Mouse (Mus musculus): ENCODE results near the gene Fsd1.

Gene Fsd1

DNA sequence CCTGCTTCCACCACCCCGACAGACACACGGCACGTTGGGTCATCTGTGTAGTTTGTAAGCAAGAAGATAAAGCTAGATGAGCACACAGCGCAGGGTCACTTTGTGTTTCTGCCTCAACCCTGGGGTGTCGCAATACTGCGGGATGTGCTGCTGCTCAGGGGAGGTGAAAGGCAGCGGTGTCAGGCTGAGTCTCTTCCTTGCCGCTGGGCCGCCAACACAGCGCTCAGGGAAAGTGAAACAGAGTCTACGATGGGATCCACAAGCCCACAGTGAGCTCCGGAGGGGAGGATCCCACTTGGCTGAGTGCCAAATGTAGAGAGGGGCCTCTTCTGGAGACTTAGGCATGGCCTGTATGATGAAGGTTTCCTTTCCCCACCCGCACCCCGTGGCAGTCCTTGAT lies 23.1 kb upstream of the Fsd1 start:
- DNase-seq (ENCODE audit: low spot score) = no peak

DNA sequence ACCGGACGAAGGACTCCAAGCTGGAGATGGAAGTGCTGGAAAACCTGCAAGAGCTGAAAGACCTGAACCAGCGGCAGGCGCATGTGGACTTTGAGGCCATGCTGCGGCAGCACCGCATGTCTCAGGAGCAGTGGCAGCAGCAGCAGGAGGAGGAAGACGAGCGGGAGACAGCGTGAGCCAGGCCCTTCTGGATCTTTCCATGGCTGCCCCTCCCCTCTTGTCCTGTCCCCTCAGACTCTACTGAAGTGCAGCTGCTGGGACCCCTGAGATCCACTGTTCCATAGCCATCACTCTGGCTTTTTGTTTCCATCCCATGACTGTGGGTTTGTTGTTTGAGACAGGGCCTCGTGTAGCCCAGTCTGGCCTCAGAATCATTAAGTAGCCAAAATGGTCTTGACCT lies 21.8 kb upstream of the Fsd1 start:
- no peak for DNase-seq (ENCODE audit: low spot score)

DNA sequence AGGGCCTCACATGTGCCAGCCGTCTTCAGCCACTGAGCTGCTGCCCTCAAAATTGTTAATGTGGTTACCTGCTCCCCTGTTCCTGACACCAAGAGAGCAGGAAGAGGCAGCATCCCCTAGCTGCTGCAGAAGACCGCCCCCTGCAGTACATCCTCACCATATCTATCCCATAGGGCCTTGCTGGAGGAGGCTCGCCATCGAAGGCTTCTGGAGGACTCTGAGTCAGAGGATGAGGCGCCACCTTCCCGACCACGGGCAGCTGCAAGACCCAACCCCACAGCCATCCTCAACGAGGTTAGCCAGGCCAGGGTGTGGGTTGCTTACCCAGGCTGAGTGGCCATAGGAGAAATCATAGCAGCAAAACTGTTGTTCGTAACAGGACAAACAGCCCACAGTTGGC lies 21.3 kb upstream of the Fsd1 start:
- DNase-seq (ENCODE audit: low spot score) = no peak

DNA sequence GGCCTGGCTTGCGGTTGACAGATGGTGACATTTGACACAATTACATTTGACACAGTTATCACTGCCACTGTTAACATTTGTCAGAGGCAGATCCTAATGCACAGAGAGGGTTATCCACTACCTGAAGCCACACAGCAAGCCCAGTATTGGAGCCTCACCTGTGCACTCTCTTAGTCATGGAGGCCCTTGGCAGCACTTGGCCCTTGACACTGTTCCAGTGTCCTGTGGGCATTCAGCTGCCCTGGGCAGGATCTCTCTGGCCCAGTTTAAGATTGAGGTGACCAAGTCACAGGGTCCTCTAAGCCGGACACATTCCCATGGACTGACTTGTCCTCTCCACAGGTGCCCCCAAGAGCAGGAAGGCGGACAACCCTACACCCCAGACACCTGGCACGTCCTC lies 19.1 kb upstream of the Fsd1 start:
- DNase-seq (ENCODE audit: low spot score) = no peak

DNA sequence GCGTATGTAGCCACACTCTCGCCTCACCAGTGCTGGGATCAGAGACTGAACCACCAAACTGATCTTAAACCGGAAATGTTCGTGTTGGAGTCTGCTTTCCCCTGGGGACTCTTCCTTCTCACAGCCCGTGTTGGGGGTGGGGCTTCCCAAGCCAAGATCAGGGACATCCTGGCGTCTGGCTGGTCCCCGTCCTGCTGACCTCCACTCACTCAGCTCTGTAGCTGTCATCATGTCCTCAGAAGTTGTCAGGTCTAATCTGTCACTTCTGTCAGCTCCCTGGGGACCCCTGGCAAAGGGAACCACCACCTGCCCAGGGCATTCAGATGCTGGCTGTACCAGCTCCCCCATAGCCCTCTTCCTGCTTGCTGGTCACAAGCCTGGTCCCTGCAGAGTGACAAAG lies 18.1 kb upstream of the Fsd1 start:
- no peak for DNase-seq (ENCODE audit: low spot score)

DNA sequence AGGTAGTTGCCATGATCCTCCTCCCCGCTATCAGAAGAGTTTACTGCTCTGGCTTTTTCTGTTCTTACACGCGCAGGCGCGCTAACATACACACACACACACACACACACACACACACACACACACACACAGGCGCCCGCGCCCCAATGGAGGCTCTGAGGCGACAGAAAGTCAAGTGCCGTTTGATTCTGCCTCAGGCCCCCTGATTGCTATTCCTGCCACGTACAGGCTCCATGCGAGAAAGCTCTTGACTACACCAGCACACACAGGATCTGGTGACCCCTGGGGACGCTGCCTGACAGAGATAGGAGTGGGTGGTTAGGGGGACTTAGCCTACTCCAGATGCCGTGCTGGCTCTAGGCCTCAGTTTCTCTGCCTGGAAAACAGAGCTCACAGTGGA lies 16.7 kb upstream of the Fsd1 start:
- DNase-seq (ENCODE audit: low spot score) = no peak

DNA sequence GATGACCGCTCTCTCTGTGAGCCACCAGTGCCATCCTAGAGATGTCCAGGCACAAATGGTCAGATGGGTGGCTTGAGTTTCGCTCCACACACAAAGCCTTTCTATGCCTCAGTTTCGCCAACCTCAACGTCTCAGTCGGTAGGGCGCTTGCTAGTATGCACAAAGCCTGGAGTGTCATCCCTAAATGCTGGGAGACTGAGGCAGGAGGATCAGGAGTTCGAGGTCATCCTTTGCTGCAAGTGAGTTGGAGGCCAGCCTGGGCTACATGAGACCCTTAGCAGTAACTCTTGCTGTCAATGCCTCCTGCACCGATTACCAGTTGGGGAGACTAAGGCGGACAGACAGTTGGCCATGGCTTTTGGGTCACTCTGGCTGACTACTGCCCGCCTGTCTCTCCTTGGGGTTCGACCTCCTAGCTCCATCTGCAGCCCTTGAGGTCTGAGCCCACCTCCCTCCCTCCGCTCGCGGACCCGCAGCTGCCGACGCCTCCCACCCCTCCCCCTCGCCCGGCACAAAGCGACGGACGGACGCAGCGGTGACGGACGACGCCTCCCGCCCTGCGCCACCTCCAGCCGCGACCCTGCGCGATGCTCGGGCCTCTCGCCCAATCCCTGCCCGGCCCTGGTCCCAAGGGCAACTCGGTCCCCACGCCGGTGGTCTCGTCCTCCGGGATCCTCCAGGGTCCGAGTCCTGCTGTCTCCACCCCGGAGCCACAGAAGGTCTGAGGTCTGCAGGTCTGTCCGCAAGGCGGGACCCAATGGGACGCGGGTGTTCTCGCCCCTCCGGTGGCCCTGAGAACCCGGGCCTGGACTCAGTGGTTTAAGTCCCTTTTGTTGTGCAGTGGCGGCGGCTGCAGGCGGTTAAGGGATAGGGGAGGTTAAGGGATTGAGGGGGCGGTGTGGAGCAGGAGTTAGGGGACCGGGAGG lies 16.1 kb upstream of the Fsd1 start, which contains the start of gene Shd:
Gene Shd (plus strand): TSS at position 502 of the 926 bp plus-strand sequence.
- no peak for DNase-seq (ENCODE audit: low spot score)

DNA sequence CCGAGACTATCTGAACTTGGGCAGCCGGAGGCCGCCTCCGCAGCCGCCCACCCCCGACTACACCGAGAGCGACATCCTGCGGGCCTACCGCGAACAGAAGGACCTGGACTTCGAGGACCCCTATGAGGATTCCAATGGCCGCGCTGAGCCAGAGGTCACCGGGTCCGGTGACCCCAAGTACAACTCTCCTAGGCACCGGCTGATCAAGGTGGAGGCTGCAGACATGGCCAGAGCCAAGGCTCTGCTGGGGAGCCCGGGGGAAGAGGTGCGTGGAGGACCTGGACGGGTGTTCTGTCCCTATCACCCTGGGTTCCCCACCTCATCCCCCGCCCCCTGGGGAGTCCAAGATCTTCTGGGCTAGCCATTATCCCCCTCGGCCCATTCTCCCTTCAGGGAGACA lies 14.9 kb upstream of the Fsd1 start:
- no peak for DNase-seq (ENCODE audit: low spot score)

DNA sequence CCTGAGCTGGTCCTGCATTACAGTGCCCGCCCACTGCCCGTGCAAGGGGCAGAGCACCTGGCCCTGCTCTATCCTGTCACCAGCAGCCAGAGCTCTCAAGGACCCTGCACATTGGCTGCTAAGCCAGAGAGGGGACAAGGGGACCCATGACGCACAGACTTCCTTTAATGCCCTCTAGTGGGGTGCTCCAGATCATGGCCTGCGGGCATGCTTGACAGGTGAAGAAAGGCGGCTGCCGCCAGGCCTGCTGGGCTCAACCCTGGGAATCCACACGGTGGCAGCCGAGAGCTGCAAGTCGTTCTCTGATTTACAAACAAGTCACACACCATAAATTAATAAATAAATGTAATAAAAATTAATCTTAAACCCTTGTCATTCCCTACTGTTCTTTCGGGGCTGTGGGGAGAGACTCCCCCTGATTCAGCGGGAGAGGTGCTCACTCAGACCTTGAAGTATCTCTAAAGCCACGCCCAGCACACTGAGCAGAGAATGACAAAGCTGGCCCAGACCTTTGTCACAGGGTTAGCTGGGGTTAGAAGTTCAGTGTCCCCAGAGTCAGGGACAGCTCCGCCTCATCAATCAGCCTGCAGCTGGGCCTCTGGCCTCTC lies 9.9 kb upstream of the Fsd1 start:
- peak; percentile 52 for DNase-seq (ENCODE audit: low spot score)

DNA sequence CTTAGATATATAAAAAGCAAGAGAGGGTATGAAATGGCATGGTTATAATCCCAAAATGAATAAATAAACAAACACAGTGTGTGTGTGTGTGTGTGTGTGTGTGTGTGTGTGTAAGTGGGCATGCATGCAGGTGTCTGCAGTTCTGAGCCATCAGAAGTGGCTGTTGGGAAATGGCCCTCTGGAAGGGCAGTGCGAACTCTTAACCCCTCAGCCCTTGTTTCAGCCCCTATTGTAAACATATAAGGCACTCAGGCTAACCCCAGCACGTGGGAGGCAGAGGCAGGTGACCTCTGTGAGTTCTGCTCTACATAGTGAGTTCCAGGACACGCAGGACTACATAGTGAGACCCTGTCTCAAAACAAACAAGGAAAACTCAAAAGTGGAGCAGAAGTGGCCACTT lies 9.0 kb upstream of the Fsd1 start:
- DNase-seq (ENCODE audit: low spot score) = no peak

DNA sequence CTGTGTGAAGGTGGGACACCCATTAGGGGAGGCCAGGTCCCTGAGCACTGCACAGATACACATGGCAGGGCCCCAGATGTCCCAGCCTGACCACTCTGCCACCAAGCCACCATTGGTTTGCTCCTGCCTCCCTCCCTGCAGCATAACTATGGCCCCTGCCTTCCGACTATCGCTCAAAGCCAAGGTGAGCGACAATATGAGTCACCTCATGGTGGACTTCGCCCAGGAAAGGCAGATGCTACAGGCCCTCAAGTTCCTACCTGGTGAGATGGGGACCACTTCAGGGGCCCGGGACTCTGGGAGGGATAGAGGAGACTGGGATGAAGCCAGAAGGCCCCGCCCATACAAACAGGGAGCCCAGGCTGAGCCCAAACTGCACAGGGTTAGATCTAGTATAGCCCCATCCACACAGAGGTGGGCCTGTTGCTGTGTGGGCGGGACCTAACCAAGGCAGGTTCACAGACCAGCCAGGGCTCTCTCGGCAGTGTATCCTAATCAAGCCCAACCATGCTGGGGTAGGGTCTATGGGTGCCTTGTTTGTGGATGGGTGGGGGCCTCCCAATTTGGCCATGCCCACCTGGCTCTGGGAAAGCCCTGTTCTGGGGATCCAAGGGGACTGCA lies 4.1 kb downstream of the Fsd1 start:
- DNase-seq (ENCODE audit: low spot score) = no peak

DNA sequence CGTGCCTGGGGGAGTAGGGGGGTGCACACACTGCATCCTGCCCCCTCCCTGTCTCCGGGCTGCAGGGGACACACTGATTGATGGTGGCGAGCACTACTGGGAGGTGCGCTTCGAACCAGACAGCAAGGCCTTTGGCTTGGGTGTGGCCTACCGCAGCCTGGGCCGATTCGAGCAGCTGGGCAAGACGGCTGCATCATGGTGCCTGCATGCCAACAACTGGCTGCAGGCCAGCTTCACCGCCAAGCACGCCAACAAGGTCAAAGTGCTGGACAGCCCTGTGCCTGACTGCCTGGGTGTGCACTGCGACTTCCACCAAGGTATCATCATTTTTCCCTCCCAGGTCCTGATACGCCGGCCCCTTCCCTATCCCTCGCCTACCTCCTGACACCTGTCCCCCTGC lies 9.7 kb downstream of the Fsd1 start:
- no peak for DNase-seq (ENCODE audit: low spot score)

DNA sequence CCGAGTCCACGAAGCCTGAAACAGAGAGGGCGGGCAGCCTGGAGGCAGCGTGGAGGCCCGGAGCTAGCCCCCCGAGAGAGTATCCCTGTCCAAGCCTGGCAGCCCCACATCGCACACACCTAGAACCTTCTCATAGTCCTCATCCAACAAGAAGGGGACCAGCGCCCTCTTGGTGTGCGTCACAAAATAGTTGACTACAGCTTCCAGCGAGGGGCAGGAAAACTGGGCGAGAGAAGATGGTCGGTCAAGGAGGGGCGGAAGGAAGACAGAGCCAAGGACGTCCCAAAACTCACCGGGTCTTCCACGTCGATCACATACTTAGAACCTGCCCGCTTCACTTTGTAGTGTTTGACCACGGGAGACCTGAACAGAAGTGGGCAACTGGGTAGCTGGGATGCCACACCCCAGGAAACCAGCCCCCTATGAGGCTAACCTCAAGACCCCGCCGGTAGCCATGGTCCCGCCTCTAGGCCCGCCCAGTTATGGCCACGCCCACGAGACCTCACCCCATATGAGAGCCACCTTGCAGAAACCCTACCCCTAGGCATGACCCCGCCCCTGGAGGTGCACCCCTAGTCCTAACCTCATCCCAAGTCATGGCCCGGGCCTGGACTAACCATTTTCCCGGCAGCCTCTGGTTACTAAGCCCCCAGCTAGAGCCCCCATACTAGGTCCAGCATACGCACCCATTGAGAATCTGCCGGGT lies 13.6 kb downstream of the Fsd1 start:
- no peak for DNase-seq (ENCODE audit: low spot score)

DNA sequence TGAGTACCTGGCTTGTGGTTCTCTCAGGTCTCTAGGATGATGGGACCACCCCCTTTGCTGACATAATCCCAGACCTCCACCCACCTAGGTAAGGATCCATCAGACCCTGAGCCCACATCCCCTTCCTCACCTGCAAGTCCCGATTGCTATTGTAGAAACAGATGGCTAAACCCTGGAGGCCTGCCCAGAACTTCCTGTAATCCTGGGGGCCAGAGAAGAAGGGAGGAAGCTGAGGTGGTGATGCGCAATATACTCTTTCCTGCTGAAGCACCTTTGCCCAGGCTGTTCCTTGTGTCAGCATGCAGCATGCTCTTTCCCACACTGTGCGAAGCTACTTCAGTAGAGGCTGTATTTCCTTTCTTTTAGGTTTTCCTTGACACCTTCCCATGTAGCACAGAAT lies 16.7 kb downstream of the Fsd1 start:
- no peak for DNase-seq (ENCODE audit: low spot score)

DNA sequence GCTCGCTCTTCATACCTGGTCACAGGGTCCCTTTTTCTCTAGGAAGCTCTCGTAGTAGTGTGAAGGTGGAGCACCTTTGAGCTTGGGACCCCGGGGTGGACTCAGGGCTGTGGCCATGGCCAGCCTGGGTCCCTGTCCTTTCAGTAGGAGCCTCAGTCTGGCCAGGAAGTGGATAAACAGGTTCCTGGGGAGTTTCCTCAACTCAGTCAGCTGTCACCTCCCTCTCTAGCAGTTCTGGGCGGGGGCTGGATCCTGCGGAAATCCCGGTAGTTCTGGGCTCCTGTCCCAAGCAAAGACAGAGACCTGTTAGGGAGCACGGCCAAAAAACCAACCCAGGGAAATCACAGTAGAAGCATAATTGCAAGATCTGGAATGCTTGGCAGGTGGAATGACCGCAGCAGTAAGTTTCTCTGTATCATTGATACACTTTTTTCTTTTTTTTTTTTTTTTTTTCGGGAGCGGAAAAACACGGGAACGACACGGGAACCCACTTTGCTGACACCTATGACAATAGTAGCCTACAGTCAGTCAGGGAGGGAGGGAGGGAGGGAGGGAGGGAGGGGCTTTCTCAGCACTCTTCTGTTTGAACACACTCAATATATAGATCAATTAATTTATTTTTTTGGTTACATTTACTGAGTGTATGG lies 19.2 kb downstream of the Fsd1 start, which contains the start of the genes Stap2 and Mpnd:
Gene Stap2 (minus strand): TSS at position 170 of the 647 bp plus-strand sequence.
Gene Mpnd (plus strand): TSS at position 297 of the 647 bp plus-strand sequence.
- no peak for DNase-seq (ENCODE audit: low spot score)

DNA sequence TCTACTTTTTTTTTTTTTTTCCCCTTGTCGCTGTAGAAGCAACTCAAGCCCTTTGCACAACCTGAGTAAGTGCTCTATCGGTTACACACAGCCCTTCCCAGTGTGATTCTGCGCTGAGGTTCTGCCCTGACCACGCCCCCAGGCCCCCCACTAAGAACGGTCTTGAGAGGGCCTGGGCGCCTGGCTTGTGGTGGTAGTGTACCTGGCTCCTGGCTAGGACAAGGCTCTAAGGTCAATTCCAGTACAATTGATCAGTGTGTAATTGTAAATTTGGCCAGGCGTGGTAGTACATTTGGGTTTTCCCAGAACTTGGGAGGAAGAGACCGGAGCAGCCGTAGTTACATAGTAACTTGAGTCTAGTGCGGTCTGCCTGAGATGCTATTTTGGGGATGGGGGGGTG lies 20.6 kb downstream of the Fsd1 start:
- no peak for DNase-seq (ENCODE audit: low spot score)

DNA sequence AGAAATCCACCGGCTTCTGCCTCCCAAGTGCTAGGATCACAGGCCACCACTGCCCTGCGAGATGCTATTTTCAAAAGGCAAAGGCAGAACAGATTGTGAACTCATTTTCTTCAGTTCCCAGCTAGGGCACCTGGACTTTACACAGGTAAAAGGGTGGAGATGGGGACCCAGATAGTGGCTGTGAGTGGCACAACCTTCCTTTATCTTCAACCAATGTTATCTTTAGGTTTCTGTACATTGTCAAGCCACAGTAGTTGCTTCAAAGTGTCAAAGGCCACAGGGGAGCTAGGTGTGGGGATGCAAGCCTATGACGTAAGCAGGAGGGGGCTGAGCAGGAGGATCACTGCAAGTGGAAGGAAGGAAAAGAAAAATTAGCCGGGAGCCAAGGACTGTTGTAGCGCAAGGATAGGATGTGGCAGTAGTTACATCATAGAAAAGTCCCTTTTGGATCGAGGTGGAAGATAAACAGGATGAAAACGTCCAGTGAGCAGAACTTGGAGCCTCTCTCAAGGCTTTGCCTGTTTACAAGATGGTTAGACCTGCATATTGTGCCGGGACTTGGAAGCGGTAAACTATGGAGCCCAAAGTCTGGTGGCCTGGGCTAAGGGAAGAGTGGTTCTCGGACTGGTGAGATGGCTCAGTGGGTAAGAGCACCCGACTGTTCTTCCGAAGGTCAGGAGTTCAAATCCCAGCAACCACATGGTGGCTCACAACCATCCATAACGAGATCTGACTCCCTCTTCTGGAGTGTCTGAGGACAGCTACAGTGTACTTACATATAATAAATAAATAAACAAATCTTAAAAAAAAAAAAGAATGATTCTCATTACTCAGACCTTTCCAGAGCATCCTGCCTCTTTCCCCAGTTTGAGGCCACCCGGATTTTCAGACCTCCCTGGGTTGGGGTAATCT lies 21.4 kb downstream of the Fsd1 start:
- no peak for DNase-seq (ENCODE audit: low spot score)

DNA sequence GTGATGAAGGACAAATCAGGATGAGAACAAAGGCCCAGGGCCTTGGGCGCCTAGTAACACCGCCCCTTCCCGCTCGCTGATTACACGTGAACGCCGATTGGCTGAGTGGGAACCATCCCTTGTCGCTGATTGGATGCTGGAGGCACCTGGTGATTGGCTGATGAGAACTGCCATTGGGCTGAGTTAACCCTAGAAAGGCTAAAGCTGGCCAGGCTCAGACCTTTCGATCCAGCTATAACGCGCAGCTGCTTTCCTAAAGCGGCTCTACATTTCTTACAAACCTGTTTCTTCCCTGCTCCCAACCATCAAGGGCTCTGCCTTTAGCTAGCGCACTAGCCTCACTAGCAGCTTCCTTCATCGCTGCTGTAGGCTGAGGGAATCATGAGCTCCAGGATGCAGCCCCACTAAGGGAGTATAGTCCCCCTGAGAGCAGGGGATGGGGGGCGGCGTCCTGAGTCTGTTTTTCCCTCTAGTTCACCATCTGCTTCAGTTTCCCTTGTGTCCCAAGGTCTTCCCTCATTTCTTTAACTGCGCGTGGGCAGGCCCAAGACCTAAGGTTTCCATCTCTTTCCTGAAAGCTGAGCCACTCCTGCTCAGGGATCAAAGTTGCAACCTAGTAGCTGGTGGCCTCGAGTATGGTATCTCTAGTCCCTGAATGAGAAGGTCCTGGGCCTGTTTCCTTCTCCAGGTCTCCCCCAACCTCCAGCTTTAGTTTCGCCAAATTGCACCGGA lies 22.2 kb downstream of the Fsd1 start:
- DNase-seq (ENCODE audit: low spot score) = peak; percentile 88

DNA sequence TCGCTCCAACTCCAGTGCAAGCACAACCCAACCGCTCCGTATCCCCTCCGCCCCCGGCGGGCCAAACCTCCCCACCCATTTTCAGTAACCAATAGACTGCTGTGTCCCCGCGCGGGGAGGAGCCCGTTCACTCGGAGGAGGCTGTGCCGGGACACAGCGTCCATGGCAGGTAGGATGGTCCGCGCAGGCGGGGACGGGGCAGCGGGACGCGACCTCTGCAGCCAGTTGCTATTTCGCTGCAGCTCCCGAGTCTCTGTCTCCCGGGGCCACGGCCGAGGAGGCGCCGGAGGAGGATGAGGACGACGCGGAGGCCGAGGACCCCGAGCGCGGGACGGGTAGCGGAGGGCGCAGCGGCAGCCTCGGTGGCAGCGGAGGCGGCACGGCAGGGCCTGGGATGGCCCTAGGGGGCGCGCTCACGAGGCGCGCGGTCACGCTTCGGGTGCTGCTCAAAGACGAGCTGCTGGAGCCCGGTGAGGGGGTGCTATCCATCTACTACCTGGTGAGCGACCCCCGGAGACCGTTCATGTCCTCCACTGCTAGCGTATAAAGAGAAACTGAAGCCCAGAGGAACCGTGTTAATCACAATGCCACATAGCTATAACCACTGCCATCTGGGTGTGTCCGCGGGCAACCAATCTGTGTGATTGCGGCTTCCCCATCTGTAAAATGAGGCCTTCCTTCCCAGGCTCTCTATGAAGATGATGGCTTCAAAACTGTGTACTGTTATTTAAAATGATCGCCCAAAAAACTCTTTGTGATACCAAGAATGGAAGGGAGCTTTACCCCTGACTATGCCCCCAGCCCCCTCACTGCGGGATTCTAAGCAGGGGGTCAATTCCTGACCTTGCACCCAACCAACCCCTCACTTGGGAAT lies 23.0 kb downstream of the Fsd1 start:
- DNase-seq (ENCODE audit: low spot score) = peak; percentile 82
